Mouse (Mus musculus): ENCODE measurements around the gene Gm14305.
"Not testable (repeated sequence)": the region's sequence is repeated elsewhere in the genome, so short reads cannot be mapped to it uniquely, and the experiment has no call there.

Gene Gm14305

GRCm38 (mm10) chr2:176708051-176708450 lies at the start of gene Gm14305:
Gene Gm14305, plus strand, starts transcription at chr2:176708328.
- DNase-seq (ENCODE audit: low read depth in 2 of 2, low spot score in 2 of 2): not testable (repeated sequence)

GRCm38 (mm10) chr2:176670222-176670621 lies 37.9 kb upstream of the Gm14305 start, which contains the start of gene Zfp973:
Gene Zfp973, plus strand, starts transcription at chr2:176670522.
- not testable (repeated sequence) for DNase-seq (ENCODE audit: low read depth in 2 of 2, low spot score in 2 of 2)
